Mouse (Mus musculus) kidney, adult 2 months (tissue): ENCODE results near the gene Ttc23l. TPM values are rescaled to one million over a fixed set of nuclear protein-coding genes. Genes with fewer than 3 reads are reported as not detected.

Experiments used
- DNase-seq: peaks from one replicate; pipeline ENCODE4 v3.0.0; 2021
- H3K27ac ChIP-seq: fragments of 200-500 bp; 2 replicates; pipeline ENCODE4 v1.5.1; 2012; ENCODE audit warnings: low read depth, low read length, control low read depth, inconsistent platforms; ENCODE audit not compliant: insufficient read depth
- H3K27me3 ChIP-seq: fragments of 200-500 bp; replicated peaks from 2 replicates; pipeline ENCODE4 v1.6.1; 2012; ENCODE audit warnings: mild to moderate bottlenecking, moderate library complexity, low read length, inconsistent platforms; ENCODE audit not compliant: control insufficient read depth, insufficient read depth
- H3K36me3 ChIP-seq: fragments of 200-500 bp; 2 replicates; pipeline ENCODE4 v1.6.1; 2012; ENCODE audit warnings: mild to moderate bottlenecking, moderate library complexity, low read length, inconsistent platforms; ENCODE audit not compliant: control insufficient read depth, insufficient read depth
- H3K4me1 ChIP-seq: fragments of 200-500 bp; 2 replicates; pipeline ENCODE4 v1.6.1; 2011; ENCODE audit warnings: low read length; ENCODE audit not compliant: control insufficient read depth, insufficient read depth
- H3K4me3 ChIP-seq: fragments of 200-500 bp; 2 replicates; pipeline ENCODE4 v1.5.1; 2011; ENCODE audit warnings: mild to moderate bottlenecking, low read depth, low read length, control low read depth; ENCODE audit not compliant: insufficient read depth
- CTCF ChIP-seq: fragments of 200-500 bp; conservative IDR thresholded peaks from 2 replicates; pipeline ENCODE4 v1.5.1; 2011; ENCODE audit warnings: low read depth, mild to moderate bottlenecking, control low read depth, low read length, moderate library complexity, mixed read lengths; ENCODE audit not compliant: insufficient read depth, insufficient read length
- POLR2A ChIP-seq: fragments of 200-500 bp; IDR thresholded peaks from one replicate; pipeline ENCODE4 v1.6.1; 2011; ENCODE audit warnings: low read depth, low read length, control low read depth
- WGBS: fragments of 180-500 bp; shearing (Covaris S2); methylation state at CpG from one replicate; pipeline ENCODE4 v1.1.7; 2018; 5-methylcytosine and 5-hydroxymethylcytosine counted together
- polyA plus RNA-seq: library from polyadenylated mRNA; depleted of rRNA; stranded (reverse); fragments of >200 nt; gene quantifications from 2 replicates; pipeline ENCODE4 v1.2.3, GENCODE M21; 2012; rRNA removed

The Ttc23l gene
- polyA plus RNA-seq, 1 experiment: not detected

DNA sequence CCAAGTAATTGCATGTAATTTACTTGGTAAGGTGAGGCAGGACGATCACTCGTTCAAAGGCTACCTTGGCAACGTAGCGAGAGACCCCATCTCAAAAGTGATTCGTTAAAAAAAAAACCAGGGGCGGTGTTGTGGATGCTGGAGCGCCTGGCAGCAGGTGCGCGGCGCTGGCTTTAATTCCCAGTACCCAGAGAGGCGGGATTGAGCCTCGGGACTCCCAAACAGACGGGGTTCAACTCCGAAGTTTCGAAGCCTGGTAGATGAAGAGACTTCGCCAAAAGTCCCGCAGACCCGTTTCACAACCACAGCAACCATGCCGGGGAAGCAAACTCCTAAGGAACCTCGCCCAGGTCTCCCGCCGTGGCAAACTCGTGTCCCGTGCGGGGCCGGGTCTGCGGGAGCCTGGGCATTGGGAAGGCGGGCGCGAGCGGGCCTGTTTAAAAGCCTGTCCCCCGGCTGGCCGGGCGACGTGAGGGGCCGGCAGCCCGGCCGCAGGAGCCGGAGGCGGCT is 88.8 kb downstream of the Ttc23l start:
- Histone ChIP-seq H3K4me3 (peak overlapping the region; percentile 56), H3K27me3 (no peaks in the 10 kb centered on the region), H3K27ac (peak overlapping the region; percentile 4; the same call in 1 of the 2 replicates), H3K36me3 (no peaks in the 10 kb centered on the region), H3K4me1 (peaks cover 6% of the 10 kb centered on the region; the same call in 1 of the 2 replicates)
- DNase-seq: no peak
- no peak for TF ChIP-seq CTCF
- no peak for TF ChIP-seq POLR2A
- under 1% methylated on average over 40 of the region's 40 CpGs for WGBS

DNA sequence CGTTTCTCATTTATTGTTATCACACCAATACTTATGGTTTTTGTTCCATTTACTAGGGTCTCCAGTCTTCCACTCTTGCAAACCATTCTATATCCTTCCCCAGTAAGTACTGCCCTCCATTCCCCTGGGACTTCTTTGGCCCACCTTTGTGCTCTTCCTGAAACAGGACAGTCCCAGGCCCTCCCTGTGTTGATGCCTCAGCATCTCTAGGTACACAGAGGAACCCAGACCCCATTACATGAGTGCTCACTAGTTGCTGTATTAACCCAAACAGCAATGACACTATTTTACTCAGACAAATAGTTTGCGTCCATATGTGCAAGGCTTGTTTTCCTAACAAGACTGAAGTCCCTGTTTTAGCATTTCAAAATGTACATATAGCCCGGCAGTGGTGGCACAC is 89.7 kb downstream of the Ttc23l start:
- Histone ChIP-seq H3K36me3 (no peaks in the 10 kb centered on the region), H3K27me3 (no peaks in the 10 kb centered on the region), H3K4me1 (peaks cover 6% of the 10 kb centered on the region; the same call in 1 of the 2 replicates), H3K4me3 (no peak overlapping the region), H3K27ac (no peak overlapping the region)
- TF ChIP-seq CTCF (no peak), POLR2A (no peak)
- no peak for DNase-seq
- 83% methylated on average over 3 of the region's 3 CpGs for WGBS

DNA sequence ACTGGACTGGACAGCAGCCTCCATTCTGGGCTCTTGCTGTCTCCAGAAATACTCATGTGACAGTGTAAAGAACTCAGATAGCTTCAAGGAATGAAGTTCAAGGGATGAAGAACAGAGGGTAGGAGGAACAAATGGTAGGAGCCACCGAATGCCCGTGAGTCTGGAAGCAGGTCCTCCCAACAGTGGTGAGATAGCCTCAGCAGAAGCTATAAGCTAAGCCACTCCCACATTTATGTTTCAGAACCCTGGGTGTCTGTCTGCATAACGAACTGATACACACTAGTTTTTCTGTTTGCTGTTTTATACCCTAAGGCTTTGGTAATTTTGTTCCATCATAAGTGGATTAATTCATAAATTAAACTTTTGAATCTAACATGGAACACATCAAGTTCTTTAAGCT is 93.8 kb downstream of the Ttc23l start:
- H3K4me3 ChIP-seq: no peak overlapping the region
- H3K27ac ChIP-seq: no peak overlapping the region
- 93% methylated on average over 3 of the region's 3 CpGs for WGBS
- peaks cover 1% of the 10 kb centered on the region for H3K36me3 ChIP-seq
- H3K27me3 ChIP-seq: no peaks in the 10 kb centered on the region
- TF ChIP-seq POLR2A (no peak), CTCF (no peak)
- H3K4me1 ChIP-seq: peaks cover 6% of the 10 kb centered on the region; the same call in 1 of the 2 replicates
- DNase-seq: no peak

DNA sequence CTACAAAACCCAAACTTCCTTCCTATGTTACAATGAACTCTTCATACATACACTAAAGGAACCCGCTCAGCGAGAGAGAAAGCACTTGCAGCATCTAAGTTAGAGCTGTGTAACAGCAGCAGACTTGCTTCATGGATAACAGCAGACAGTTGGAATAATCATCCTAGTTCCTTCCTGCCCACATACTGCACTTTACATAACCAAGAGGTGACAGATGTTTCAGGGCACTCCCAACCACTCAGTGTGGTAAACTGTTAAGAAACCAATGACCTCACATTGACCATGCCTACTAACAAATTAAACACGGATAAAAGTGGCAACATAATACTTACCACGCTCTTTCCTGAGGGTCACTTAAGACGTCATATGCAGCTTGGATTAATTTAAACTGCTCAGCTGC is 94.9 kb downstream of the Ttc23l start:
- no peak for TF ChIP-seq POLR2A
- no peak for TF ChIP-seq CTCF
- no peak overlapping the region for H3K4me3 ChIP-seq
- no peak for DNase-seq
- H3K27me3 ChIP-seq: no peaks in the 10 kb centered on the region
- H3K36me3 ChIP-seq: peaks cover 1% of the 10 kb centered on the region
- no peak overlapping the region for H3K27ac ChIP-seq
- H3K4me1 ChIP-seq: peaks cover 6% of the 10 kb centered on the region; the same call in 1 of the 2 replicates
- 85% methylated on average over 5 of the region's 5 CpGs for WGBS

DNA sequence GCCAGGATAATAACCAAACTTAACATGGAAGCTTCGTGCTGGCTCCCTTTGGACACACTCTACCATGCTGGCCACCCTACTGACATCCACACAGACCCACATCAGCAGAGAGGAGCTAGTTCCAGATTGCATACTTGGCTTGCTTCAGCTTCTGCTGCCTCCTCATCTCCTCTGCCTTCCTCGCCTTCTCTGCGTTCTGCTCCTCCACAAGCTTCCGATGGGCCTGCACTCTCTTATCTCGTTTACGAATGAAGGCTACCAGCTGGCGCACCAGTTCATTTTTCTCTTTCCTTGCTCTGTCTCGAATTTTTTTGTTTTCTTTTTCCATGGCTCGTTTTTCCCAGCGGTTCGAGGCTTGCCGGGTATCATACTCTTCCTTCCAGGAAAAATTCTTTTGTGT is 97.5 kb downstream of the Ttc23l start:
- Histone ChIP-seq H3K27ac (no peak overlapping the region), H3K4me1 (no peaks in the 10 kb centered on the region), H3K36me3 (peaks cover 1% of the 10 kb centered on the region), H3K27me3 (no peaks in the 10 kb centered on the region), H3K4me3 (no peak overlapping the region)
- no peak for DNase-seq
- TF ChIP-seq CTCF (no peak), POLR2A (no peak)
- WGBS: 75% methylated on average over 12 of the region's 12 CpGs

Other genes with a start within 250 kb of the Ttc23l start
- gene Gm21973, start 233.3 kb downstream of the Ttc23l start, polyA plus RNA-seq: not detected in 2 replicates
- gene Agxt2, start 200.1 kb downstream of the Ttc23l start, polyA plus RNA-seq: 53.3 and 56.3 TPM in 2 replicates
- gene Dnajc21, start 88.2 kb downstream of the Ttc23l start, polyA plus RNA-seq: 2.4 and 3.2 TPM in 2 replicates
- 1.7 and 3.1 TPM in 2 replicates for gene Brix1, start 72.7 kb downstream of the Ttc23l start, polyA plus RNA-seq
- gene Rad1, start 72.7 kb downstream of the Ttc23l start, polyA plus RNA-seq: 9.8 and 10.4 TPM in 2 replicates
- 7.2 and 8.9 TPM in 2 replicates for gene Rai14, start 156.0 kb upstream of the Ttc23l start, polyA plus RNA-seq